Mouse (Mus musculus) lung, postnatal 0 days (tissue): ENCODE measurements around the gene Gm4871.
"Not testable (repeated sequence)": the region's sequence is repeated elsewhere in the genome, so short reads cannot be mapped to it uniquely, and the experiment has no call there.

Experiments
- CTCF ChIP-seq: IDR thresholded peaks from 2 replicates; pipeline ENCODE4 v1.5.1; 2016; ENCODE audit warnings: antibody characterized with exemption, mild to moderate bottlenecking
- EP300 ChIP-seq: IDR thresholded peaks from 2 replicates; pipeline ENCODE4 v1.6.1; 2016; ENCODE audit warnings: antibody characterized with exemption, mild to moderate bottlenecking, control low read depth

- 0 out of 2 replicates have a peak, but pooled peaks have one; percentile 6 for TF ChIP-seq CTCF
- TF ChIP-seq EP300: not testable (repeated sequence)
Measured at GRCm38 (mm10) chr5:145016761-145017160, 15.8 kb downstream of the Gm4871 start.
